ENCODE assay signal across 9 mouse cellular contexts in genomic region chr1:86470519-86471181, GRCm38 (mm10). TPM values are rescaled to one million over a fixed set of nuclear protein-coding genes. Genes with fewer than 3 reads are reported as not detected.
DNase-seq lines count a peak whose midpoint lies in the region; ATAC-seq and TF ChIP-seq lines count a peak whose summit lies in the region.
"Had no signal": no experiment of that assay in that cellular context is flagged by ENCODE, and none has a peak within 500 bp of the region (broad histone marks: within the 10 kb centered on the region; RNA-seq: fewer than 3 reads in every experiment).

No protein-coding gene starts in this region.

- peak in 1 of 2 experiments; percentile 57 for DNase-seq in left cerebral cortex, adult 2 months (ENCODE audit: extremely low spot score in 1 of 2, low spot score in 2 of 2)
- no peak for DNase-seq in left cerebral cortex, postnatal 4 days
- peak; percentile 85 for DNase-seq in adrenal gland, postnatal 14 days
- DNase-seq in frontal cortex, adult 2 months (ENCODE audit: extremely low spot score in 1 of 2, low spot score in 1 of 2): peak; percentile 53 to 69
- peak; percentile 69 for DNase-seq in intestine, embryonic 14.5 days (ENCODE audit: low spot score)
- no peak for DNase-seq in liver, embryonic 11.5 days (ENCODE audit: low spot score)
- peak; percentile 54 for DNase-seq in ovary, postnatal 36 days (ENCODE audit: low spot score)

- peaks cover 21% of the 10 kb centered on the region for H3K4me1 ChIP-seq in intestine, embryonic 14.5 days (replicated peaks; ENCODE audit: control insufficient read depth, insufficient read depth, low read length)
- peaks cover 24% of the 10 kb centered on the region for H3K4me1 ChIP-seq in liver, embryonic 11.5 days (replicated peaks; ENCODE audit: control insufficient read depth, insufficient read depth, low read length)

- WGBS in intestine, embryonic 14.5 days: 69% methylated on average over 12 of the region's 12 CpGs
- WGBS in liver, embryonic 11.5 days: 50% methylated on average over 12 of the region's 12 CpGs

- H3K27ac ChIP-seq in left cerebral cortex, adult 2 months: peak overlapping the region; percentile 86
- peak overlapping the region; percentile 69 for H3K27ac ChIP-seq in intestine, embryonic 14.5 days (ENCODE audit: low read depth)
- H3K27ac ChIP-seq in liver, embryonic 11.5 days (ENCODE audit: low read depth, low read length): peak overlapping the region; percentile 77

- H3K4me3 ChIP-seq in left cerebral cortex, adult 2 months: no peak overlapping the region
- no peak overlapping the region for H3K4me3 ChIP-seq in intestine, embryonic 14.5 days (ENCODE audit: low read depth, low read length)
- no peak overlapping the region for H3K4me3 ChIP-seq in liver, embryonic 11.5 days (ENCODE audit: low read depth, low read length)

- TF ChIP-seq CTCF in left cerebral cortex, adult 2 months (IDR thresholded peaks at IDR 0.05): no peak

- no peaks in the 10 kb centered on the region for H3K27me3 ChIP-seq in intestine, embryonic 14.5 days (replicated peaks; ENCODE audit: control insufficient read depth, insufficient read depth, low read length)
- H3K27me3 ChIP-seq in liver, embryonic 11.5 days (replicated peaks; ENCODE audit: control insufficient read depth, insufficient read depth, low read length): no peaks in the 10 kb centered on the region

- peak; percentile 75 for ATAC-seq in intestine, embryonic 14.5 days (replicated peaks; ENCODE audit: low FRiP score, low TSS enrichment, low read depth)
- peak; percentile 73 for ATAC-seq in liver, embryonic 11.5 days (replicated peaks; ENCODE audit: low FRiP score)
- no peak for ATAC-seq in CD4-positive, CD25-positive, alpha-beta regulatory T cell, adult 4 months

- intact Hi-C loops in left cerebral cortex, adult 2 months (cut with DNase I): loop anchor here (2.0 kb wide), 1 partner anchor 28 kb away; no protein-coding TSS in a partner anchor
- intact Hi-C loops in left cerebral cortex, postnatal 4 days (cut with DNase I): no loop called here

- peak overlapping the region; percentile 4; the same call in 1 of the 2 replicates for H3K4me2 ChIP-seq in intestine, embryonic 14.5 days (ENCODE audit: low read length)
- peak overlapping the region; percentile 38 for H3K4me2 ChIP-seq in liver, embryonic 11.5 days

- H3K36me3 ChIP-seq in intestine, embryonic 14.5 days (ENCODE audit: control insufficient read depth, insufficient read depth, low read length): no peaks in the 10 kb centered on the region
- H3K36me3 ChIP-seq in liver, embryonic 11.5 days (ENCODE audit: control insufficient read depth, insufficient read depth, low read length): no peaks in the 10 kb centered on the region

- H3K9me3 ChIP-seq in intestine, embryonic 14.5 days (ENCODE audit: control insufficient read depth, low read length): no peaks in the 10 kb centered on the region
- no peaks in the 10 kb centered on the region for H3K9me3 ChIP-seq in liver, embryonic 11.5 days (ENCODE audit: control insufficient read depth, low read length)

- no peak overlapping the region for H3K9ac ChIP-seq in intestine, embryonic 14.5 days (ENCODE audit: low read length)
- H3K9ac ChIP-seq in liver, embryonic 11.5 days (ENCODE audit: low read depth, low read length): peak overlapping the region; percentile 20; the same call in 1 of the 2 replicates

RNA-seq across cellular contexts. Expression of gene Tex44, which starts 44.5 kb away (rescaled TPM):
- total RNA-seq in left cerebral cortex, adult 2 months (2021): not detected
- total RNA-seq in left cerebral cortex, postnatal 4 days (2021): not detected
- not detected in 2 replicates for total RNA-seq in adrenal gland, postnatal 14 days (2021)
- not detected in 2 replicates for polyA plus RNA-seq in frontal cortex, adult 2 months (2012; rRNA removed)
- polyA plus RNA-seq in intestine, embryonic 14.5 days (2014; fragmentation: Nextera tagmentation; extraction: Ambion mirVana): not detected in 2 replicates
- not detected in 2 replicates for polyA plus RNA-seq in liver, embryonic 11.5 days (2014; fragmentation: Nextera tagmentation; extraction: Ambion mirVana)
- polyA plus RNA-seq in CD4-positive, CD25-positive, alpha-beta regulatory T cell, adult 4 months (2017; shearing (Covaris generic)): not detected
- polyA plus RNA-seq: brain, embryonic 14.5 days had no signal

RNA-seq across cellular contexts. Expression of gene Nmur1, which starts 44.6 kb away (rescaled TPM):
- not detected for total RNA-seq in left cerebral cortex, adult 2 months (2021)
- total RNA-seq in left cerebral cortex, postnatal 4 days (2021): under 1 TPM; 0.48 to 0.62 TPM
- not detected in 2 replicates for total RNA-seq in adrenal gland, postnatal 14 days (2021)
- polyA plus RNA-seq in frontal cortex, adult 2 months (2012; rRNA removed): 0.38 and 0.54 TPM in 2 replicates
- polyA plus RNA-seq in intestine, embryonic 14.5 days (2014; fragmentation: Nextera tagmentation; extraction: Ambion mirVana): not detected in 2 replicates
- not detected in 2 replicates for polyA plus RNA-seq in liver, embryonic 11.5 days (2014; fragmentation: Nextera tagmentation; extraction: Ambion mirVana)
- polyA plus RNA-seq in CD4-positive, CD25-positive, alpha-beta regulatory T cell, adult 4 months (2017; shearing (Covaris generic)): 1 to 10 TPM; 1.5 to 4.0 TPM

RNA-seq across cellular contexts. Expression of gene Ptma, which starts 55.9 kb away (rescaled TPM):
- 100 to 1,000 TPM; 353 to 363 TPM for total RNA-seq in left cerebral cortex, adult 2 months (2021)
- total RNA-seq in left cerebral cortex, postnatal 4 days (2021): 1,000 to 10,000 TPM; 1,018 to 1,064 TPM
- 806 and 848 TPM in 2 replicates for total RNA-seq in adrenal gland, postnatal 14 days (2021)
- polyA plus RNA-seq in frontal cortex, adult 2 months (2012; rRNA removed): 707 and 751 TPM in 2 replicates
- polyA plus RNA-seq in intestine, embryonic 14.5 days (2014; fragmentation: Nextera tagmentation; extraction: Ambion mirVana): 2,795 and 2,826 TPM in 2 replicates
- polyA plus RNA-seq in liver, embryonic 11.5 days (2014; fragmentation: Nextera tagmentation; extraction: Ambion mirVana): 2,666 and 2,805 TPM in 2 replicates
- polyA plus RNA-seq in CD4-positive, CD25-positive, alpha-beta regulatory T cell, adult 4 months (2017; shearing (Covaris generic)): 1,000 to 10,000 TPM; 2,790 to 2,877 TPM

Comparison
In these comparisons a context has a peak if more than half of its experiments do, and no peak if none do; other contexts are left out.
1. DNase-seq: peak in adrenal gland, postnatal 14 days (single experiment), frontal cortex, adult 2 months (2 of 2), intestine, embryonic 14.5 days (single experiment) and ovary, postnatal 36 days (single experiment); none in left cerebral cortex, postnatal 4 days (single experiment) and liver, embryonic 11.5 days (single experiment).
2. Peak in every context shown above with its lines, with median percentiles within 50 percentile points of each other: H3K27ac ChIP-seq.